Mouse (Mus musculus) fat pad, adult 2 months (tissue): ENCODE measurements at regions not wholly inside any gene's neighbourhood (a gene's known extent, or its start where the extent isn't known, plus 50 kb on each side); places are given as distances from the start of the nearest gene placed in this dataset.

Experiments used
- DNase-seq: peaks from one replicate; pipeline ENCODE4 v3.0.0-alpha.2; 2011; ENCODE audit warnings: low read depth, low spot score; ENCODE audit errors: extremely low read depth

DNA sequence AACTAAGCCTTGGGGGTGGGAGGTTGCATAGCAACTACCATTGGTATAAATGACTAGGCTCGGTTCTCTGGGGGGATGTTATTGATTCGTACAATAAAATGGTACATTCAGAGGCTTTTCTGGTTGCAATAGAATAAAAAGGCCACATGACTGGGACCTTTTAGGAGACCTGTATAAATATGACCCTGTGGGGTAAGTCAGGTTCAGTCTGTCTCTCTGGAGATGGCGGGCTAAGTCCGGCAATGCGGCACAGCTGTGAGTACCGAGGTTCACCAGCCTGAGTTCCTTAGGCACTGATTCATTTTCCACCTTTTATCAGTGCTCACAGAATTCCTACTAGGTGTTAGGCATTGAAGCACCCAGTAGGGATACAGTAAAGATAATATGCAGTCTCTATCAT is 115.5 kb downstream of the Qpct start:
- no peak for DNase-seq

DNA sequence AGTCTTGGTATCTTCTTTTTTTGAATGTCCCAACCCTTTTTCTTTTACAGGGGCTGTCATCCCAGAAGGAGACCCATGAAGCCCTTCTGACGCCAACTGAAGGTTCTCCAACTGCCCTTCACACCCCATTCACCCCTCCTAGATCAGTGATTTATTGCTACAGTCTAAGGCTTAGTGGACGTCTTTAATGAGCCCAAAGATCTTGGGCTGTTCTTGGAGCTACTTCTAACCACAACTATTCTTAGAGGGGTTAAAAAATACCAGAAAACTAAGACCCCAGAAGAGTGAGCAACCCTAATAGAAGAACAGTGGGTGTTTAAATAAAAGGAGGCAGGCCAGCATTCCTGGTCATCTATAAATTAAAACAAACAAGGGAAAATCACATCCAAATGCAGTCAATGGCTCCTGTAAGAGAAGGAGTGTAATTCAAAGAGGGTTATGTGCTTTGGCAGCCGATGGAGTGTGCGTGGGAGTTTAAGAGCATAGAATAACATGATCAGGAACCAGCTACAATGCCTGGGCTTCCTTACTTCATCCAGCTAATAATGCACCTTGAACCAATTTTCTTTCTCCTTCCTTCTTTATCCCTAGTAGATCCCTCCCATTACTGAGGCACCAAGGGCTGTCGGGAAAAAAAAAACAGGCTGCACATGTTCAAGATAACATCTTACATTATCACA is 113.3 kb downstream of the Qpct start:
- peak; percentile 65 for DNase-seq

DNA sequence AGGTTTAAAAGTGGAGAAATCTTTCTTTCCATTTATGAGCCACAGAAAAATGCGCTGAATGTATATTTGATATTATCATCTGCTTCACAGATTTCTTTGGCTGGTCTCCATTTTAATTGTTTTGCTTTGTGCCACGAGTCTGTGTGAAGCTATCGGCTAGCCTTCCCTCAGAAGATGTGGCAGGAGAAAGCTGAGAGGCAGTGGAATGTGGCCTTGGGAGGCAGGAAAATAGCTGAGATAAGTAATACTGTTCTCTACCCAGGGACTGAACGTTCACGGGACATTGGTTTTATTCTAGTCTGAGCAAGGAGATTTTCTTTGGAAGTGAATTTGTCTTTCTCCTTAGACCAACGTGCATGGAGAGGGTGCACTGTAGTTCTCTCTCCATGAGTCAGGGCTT is 112.3 kb downstream of the Qpct start:
- DNase-seq, result no peak

DNA sequence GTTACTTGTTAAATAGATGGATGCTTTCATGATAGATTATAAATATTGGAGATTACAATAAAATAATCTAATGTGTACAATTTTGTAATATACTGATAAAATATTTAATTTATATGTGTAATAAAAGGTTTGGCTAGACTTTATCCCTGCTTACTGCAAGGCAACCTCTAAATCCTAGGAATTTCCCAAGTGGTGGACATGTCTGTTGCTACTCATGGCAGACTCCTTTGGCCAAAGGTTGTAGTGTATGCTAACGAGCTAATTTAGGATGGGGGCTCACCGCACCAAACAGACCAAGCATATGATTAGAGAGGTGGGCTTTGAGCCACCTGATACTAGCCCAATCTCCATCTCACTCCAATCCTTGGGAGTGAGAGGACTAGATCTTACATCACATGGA is 102.4 kb downstream of the Qpct start:
- DNase-seq, result no peak

DNA sequence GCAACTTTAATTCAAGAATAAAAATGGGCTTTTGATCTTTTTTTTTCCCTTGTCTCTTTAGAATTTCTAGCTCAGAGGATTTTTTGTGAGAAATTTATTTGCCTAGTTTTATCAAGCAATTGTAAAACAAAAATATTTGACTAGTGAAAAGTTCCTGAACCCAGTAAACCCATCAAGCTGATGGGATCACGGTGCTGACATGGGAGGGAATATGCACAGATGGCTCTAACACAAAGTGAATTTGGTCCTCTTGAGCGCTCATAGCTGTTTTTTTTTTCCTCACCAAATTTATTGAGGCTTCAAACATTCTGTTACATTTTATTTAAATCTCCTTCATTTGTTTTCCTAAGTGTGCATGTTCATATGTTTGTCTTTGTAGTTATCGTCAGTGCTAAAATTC is 101.1 kb downstream of the Qpct start:
- no peak for DNase-seq

DNA sequence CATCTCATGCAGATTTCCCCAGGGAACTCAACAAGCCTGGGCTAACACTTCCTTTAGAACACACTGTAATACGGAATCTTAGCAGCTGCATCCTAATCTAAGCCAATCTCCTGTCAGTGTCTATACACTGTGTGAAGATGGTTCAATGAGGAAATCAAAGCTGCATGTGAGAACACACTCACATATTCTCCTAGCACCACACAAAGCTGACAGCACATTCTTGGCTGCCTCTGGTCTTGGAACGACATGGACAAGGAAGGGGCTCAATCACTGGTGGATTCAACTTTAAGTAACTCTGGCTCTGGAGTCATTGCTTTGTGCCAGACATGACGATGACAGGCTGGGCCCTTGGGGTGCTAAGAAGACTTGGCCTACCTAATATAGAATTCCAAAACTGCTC is 96.2 kb downstream of the Qpct start:
- no peak for DNase-seq

DNA sequence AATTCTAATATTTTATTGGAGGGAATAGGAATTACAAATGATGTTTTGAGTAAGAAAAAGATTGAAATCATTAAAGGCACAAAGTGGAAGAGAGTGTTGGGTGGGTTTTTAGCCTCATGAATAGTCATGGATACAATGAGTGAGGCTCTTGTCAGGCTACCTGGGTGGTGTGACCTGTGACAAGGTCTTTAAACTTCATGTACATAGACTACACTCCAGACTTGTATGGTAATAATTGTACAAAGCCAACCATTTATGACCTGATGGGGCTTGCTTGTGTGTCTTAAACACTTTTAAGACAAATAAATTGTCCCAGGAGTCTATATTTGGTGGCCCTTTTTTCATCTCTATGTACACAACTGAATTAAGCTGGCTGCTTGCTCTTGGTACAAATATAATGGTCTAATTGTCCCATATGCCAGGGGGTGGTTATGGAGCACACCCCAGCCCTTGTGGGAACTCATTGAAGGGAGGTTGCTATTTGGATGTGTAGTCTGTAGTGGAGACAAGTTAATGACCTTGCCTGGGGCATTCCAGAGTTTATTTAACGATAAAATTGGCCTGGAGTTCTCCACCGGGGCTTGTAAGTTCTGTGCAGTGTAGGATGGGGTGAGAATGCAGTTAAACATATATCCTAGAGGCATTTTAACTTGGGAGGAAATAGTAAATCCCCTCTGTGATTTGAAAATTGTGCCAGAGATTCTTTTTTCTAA is 93.4 kb downstream of the Qpct start:
- no peak for DNase-seq

DNA sequence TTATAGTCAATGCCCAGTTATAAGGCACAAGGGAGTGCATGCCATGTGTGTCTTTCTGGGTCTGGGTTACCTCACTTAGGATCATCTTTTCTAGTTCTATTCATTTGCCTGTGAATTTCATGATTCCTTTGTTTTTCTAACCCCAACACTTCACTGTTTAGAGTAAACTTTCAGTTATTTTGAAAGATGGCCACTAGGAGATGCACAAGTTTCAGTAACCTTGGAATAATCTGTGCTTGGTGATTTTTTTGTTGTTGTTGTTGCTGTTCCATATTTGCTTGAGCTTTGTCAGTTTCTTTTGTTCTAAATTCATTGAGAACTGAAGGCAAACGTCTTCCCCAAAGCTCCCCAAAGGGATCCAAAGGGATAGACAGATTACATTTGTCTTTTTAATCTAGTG is 91.3 kb downstream of the Qpct start:
- no peak for DNase-seq
